Mouse (Mus musculus): ENCODE results near the gene Ambp. TPM values are rescaled to one million over a fixed set of nuclear protein-coding genes. Genes with fewer than 3 reads are reported as not detected.
A peak's percentile ranks its signal among the peaks of the same experiment; 100 is the strongest.

Ambp gene
- polyA plus RNA-seq, 1 experiment from 2014 or later = 0.10 TPM

DNA sequence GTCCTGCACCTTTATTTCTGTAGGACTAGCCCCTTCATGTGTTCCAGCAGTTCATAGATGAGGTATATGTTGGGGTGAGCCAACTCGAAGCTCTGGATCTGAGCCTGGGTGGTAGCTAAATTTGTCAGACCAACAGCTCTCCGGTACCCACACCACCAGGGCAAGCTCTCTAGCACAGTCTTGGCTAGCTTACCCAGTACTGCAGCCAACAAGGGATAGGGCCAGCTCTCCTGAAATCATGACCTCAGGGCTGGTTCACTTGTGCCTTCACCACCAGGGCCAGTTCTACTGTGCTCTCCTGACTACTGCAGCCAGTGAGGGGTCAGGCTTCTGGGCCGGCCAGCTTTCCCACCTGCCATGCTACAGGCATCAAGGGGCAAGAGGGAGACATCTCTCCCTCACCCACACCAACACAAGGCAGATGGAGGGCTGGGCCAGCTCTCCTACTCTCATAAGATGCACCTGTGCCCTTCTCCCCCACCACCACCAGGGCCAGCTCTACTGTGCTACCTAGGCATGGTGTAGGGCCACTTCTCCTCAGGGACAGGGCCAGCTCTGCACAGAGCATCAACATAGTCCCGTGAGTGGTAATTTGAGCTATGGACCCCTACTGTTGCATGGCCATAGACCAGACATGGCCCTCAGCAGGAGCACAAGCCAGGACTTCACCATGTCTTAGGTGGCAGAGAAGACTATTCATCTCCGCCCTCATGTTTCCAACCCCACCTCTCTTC, 24.5 kb downstream of the Ambp start:
- CTCF ChIA-PET = interaction anchor here (1.3 kb wide), 1 partner anchor 25 kb away, joined by 3 read pairs; no protein-coding TSS in a partner anchor
- no peak for TF ChIP-seq CTCF (IDR thresholded peaks at IDR 0.05)
- no peaks in the 10 kb centered on the region for H3K27me3 ChIP-seq
- in situ Hi-C loops (cut with MboI; ENCODE audit: low pct_unique_long_range_greater_than_20kb) = loop anchor here (10.0 to 25.0 kb wide), 2 partner anchors 345 to 568 kb away; partner anchors contain the start of gene Rgs3
- no peak for ATAC-seq
- DNase-seq (ENCODE audit: low read depth, low spot score) = no peak
- POLR2A ChIA-PET = no interaction called here

DNA sequence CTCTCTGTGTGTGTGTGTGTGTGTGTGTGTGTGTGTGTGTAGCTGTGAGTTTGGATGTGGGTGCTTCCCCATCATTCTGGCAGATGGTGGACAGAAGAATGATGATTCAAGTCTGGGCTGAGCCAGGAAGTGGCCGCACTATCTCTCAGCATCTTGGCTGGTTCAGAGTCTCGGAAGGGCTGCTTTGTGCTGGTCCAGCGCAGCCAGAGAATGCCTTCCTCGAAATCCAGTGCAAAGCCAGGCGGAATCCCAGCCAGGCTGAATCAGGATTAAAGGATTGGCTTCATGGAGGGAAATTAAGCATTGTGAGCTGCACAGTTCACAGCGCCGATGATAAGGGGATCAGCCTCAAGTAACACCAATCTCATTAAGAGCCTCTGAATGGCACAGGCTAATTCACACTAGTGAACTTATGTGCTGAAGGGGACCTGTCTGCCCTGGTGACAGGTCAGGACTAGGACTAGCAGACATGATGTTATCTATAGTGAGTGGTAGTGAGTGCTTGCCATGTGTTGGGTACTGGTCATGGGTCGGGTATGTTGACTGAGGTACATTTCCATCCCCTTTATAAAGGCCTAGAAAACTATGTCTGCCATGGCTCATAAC, 29.6 kb downstream of the Ambp start:
- POLR2A ChIA-PET = no interaction called here
- H3K27me3 ChIP-seq = no peaks in the 10 kb centered on the region
- in situ Hi-C loops (cut with MboI; ENCODE audit: low pct_unique_long_range_greater_than_20kb) = loop anchor here (10.0 to 25.0 kb wide), 2 partner anchors 340 to 563 kb away; partner anchors contain the start of gene Rgs3
- ATAC-seq (no peak), DNase-seq (ENCODE audit: low read depth, low spot score) (peak; percentile 19)
- no peak for TF ChIP-seq CTCF (IDR thresholded peaks at IDR 0.05)
- CTCF ChIA-PET = interaction anchor here (0.9 kb wide), 1 partner anchor 9 kb away, joined by 3 read pairs; no protein-coding TSS in a partner anchor

DNA sequence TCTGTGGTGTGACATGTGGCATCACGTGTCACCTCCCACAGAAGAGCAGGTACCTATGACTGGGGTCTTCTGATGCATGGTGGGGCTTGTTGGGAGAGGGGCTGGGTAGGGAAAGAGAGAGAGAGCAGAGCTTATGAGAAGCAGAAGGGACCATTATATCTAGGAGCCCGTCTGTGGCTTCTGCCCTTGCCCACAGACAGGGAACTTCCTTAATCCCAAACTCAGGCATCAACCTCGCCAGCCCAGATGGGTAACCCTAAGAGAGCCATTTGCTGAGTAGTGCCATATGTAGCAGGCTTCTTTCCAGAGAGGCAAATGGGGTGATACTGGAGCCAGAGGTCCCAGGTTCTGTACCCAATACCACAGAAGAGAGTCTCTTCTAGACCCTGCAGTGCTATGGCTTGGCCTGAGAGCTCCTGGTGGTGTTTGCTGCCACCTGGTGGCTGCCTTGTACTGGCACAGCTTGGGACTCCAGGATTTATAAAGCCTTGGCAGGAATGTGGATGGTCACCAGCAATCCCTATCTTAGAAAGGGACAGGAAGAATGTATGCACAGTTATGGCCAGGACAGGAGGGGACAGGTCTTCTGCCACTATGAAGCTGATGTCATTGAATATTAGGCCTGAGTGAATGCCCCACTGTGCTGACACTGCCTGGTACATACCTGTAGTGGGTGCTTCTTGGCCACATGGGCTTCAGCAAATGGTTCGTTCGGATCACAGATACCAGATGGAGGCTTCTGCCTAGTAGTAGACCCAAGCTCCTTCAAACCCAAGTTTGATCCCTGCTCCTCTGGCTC, 35.8 kb downstream of the Ambp start:
- DNase-seq (ENCODE audit: low read depth, low spot score) (peak; percentile 37), ATAC-seq (peak; percentile 84)
- TF ChIP-seq CTCF (IDR thresholded peaks at IDR 0.05) = peak; percentile 93
- H3K27me3 ChIP-seq = no peaks in the 10 kb centered on the region
- in situ Hi-C loops (cut with MboI; ENCODE audit: low pct_unique_long_range_greater_than_20kb) = no loop called here
- POLR2A ChIA-PET = interaction anchor here (0.6 kb wide), 1 partner anchor 173 kb away, joined by 3 read pairs; no protein-coding TSS in a partner anchor
- CTCF ChIA-PET = interaction anchor here (0.7 to 2.7 kb wide), 12 partner anchors 17 to 247 kb away, joined by 3 to 13 read pairs (median 5); no protein-coding TSS in a partner anchor

DNA sequence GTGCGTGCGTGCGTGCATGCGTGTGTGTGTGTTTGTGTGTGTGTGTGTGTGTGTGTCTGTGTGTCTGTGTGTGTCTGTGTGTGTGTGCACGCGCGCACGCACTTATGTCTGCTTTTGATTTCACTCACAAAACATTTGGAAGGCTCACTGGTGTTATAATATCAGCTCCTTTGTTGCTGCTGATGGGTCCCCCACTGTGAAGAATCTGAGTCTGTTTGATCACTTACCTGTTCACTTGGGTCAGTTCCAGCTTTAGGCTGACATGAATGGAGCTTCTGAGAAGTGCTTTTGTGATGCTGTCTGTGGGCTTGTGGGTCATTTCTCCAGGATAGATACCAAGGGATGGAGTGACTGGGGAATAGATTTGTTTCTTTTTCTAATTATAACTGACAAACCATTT, 48.9 kb downstream of the Ambp start:
- H3K27me3 ChIP-seq = no peaks in the 10 kb centered on the region
- ATAC-seq (no peak), DNase-seq (ENCODE audit: low read depth, low spot score) (no peak)
- TF ChIP-seq CTCF (IDR thresholded peaks at IDR 0.05) = no peak
- CTCF ChIA-PET = no interaction called here
- in situ Hi-C loops (cut with MboI; ENCODE audit: low pct_unique_long_range_greater_than_20kb) = loop anchor here (5.0 kb wide), 1 partner anchor 213 kb away; no protein-coding TSS in a partner anchor
- POLR2A ChIA-PET = interaction anchor here (0.6 to 0.7 kb wide), 2 partner anchors 15 to 252 kb away, joined by 4 read pairs; no protein-coding TSS in a partner anchor

DNA sequence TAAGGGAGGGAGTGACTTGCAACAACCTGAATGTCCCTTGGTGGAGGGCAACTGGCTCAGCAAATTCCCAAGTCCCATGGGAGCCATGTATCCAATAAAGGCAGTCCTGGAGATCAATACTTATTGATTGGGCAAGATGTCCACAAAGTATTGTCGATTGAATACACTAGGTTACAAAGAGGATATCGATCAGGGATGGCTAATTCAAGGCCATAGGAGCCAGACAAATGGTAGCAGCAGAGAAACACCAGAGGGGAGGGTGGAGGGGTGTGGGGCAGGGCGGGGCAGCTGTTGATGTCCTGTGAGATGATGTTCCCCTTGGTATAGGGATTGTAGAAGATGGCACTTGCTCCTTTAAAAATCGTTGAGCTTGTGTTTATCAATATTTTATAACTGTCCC, 52.6 kb downstream of the Ambp start:
- ChIA-PET POLR2A (no interaction called here), CTCF (interaction anchor here (0.9 kb wide), 1 partner anchor 16 kb away, joined by 3 read pairs; no protein-coding TSS in a partner anchor)
- no peak for TF ChIP-seq CTCF (IDR thresholded peaks at IDR 0.05)
- in situ Hi-C loops (cut with MboI; ENCODE audit: low pct_unique_long_range_greater_than_20kb) = no loop called here
- no peaks in the 10 kb centered on the region for H3K27me3 ChIP-seq
- DNase-seq (ENCODE audit: low read depth, low spot score) (no peak), ATAC-seq (no peak)

DNA sequence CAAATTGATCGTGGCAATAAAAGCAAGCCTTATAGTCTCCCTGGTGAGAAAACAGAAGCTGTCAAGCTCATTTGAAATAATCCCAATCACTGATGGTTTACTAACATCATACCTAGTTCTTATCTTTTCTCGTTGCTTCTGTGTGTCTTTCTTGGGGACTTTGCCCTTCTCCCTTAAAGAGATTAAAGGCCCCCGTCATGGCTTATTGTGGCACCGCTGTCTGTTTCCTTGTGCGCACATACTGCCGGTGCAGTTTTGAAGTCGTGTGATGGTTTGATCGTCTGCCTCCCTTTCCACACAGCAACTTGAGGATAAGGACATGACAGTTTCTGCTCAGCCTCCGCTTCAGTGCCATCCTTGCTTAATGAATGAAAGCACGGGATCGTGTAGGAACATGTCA, 54.1 kb downstream of the Ambp start:
- TF ChIP-seq CTCF (IDR thresholded peaks at IDR 0.05) = no peak
- DNase-seq (ENCODE audit: low read depth, low spot score) (no peak), ATAC-seq (no peak)
- CTCF ChIA-PET = no interaction called here
- in situ Hi-C loops (cut with MboI; ENCODE audit: low pct_unique_long_range_greater_than_20kb) = no loop called here
- POLR2A ChIA-PET = interaction anchor here (0.8 kb wide), 1 partner anchor 8 kb away, joined by 3 read pairs; no protein-coding TSS in a partner anchor
- no peaks in the 10 kb centered on the region for H3K27me3 ChIP-seq

DNA sequence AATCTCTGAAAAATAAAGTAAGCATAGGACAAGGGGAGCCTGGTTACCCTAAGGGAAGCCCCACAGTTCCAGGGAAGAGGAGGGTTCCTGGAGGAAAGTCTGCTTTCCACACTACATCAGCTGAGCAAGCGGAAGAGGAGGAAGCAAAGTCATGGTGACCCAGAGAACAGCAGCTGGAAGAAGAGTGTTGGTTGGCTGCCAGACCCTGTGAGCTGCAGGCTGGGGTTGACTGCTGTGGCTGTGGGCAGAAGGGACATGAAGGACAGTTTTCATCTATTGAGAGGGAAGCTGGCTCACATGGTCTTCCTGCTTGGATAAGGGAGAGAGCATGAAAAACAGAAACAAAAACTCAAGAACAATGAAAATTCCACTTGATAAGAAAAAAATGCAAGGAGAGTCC, 57.0 kb downstream of the Ambp start:
- no peak for ATAC-seq
- ChIA-PET POLR2A (no interaction called here), CTCF (no interaction called here)
- in situ Hi-C loops (cut with MboI; ENCODE audit: low pct_unique_long_range_greater_than_20kb) = no loop called here
- no peak for DNase-seq (ENCODE audit: low read depth, low spot score)
- TF ChIP-seq CTCF (IDR thresholded peaks at IDR 0.05) = no peak
- H3K27me3 ChIP-seq = no peaks in the 10 kb centered on the region

Other genes with a start within 250 kb of the Ambp start
- 16.5 TPM for gene Zfp618, start 189.2 kb downstream of the Ambp start, polyA plus RNA-seq (2021)
- gene Kif12, start 17.3 kb upstream of the Ambp start, polyA plus RNA-seq (2021) = 10.7 TPM
- 4.2 TPM for gene Col27a1, start 59.2 kb upstream of the Ambp start, polyA plus RNA-seq (2021)
- 0.42 TPM for gene Orm1, start 189.8 kb upstream of the Ambp start, polyA plus RNA-seq (2021)
- 0.08 TPM for gene Orm3, start 201.4 kb upstream of the Ambp start, polyA plus RNA-seq (2021)
- gene Orm2, start 207.7 kb upstream of the Ambp start, polyA plus RNA-seq (2021) = 1.7 TPM
- 4.7 TPM for gene Akna, start 248.6 kb upstream of the Ambp start, polyA plus RNA-seq (2021)

Data from Patski (cell line).